Mouse (Mus musculus): ENCODE measurements around the gene Tmem238. TPM values are rescaled to one million over a fixed set of nuclear protein-coding genes. Genes with fewer than 3 reads are reported as not detected.
A peak's percentile ranks its signal among the peaks of the same experiment; 100 is the strongest.
"Not testable (repeated sequence)": the region's sequence is repeated elsewhere in the genome, so short reads cannot be mapped to it uniquely, and the experiment has no call there.

Gene Tmem238
- polyA plus RNA-seq, 1 experiment = 22.9 TPM

DNA sequence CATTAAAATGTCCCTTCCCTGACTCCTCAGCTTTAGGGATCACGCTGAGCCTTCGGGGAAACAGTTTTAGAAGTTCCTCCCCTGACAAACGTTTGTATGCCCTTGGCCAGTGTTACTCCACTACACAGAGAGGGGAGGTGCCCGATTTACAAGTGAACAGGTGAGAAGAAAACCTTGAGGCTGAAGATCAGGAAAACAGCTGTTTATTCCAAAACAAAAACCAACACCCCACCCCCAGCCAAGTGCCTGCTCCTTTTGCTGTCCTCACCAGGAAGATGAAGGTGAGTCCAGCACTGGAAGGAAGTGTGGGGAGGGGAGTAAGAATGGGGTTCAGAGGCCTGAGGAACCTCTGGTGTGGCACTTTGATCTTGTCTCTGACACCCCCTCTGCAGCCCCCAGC lies 35.9 kb upstream of the Tmem238 start:
- no peak overlapping the region for H3K4me3 ChIP-seq (ENCODE audit: insufficient read depth, poor library complexity, severe bottlenecking)
- TF ChIP-seq FOSL1 (IDR thresholded peaks at IDR 0.05; ENCODE audit: insufficient read depth, low read length, poor library complexity, severe bottlenecking) (no peak), CEBPB (IDR thresholded peaks at IDR 0.05; ENCODE audit: low read depth) (no peak), USF1 (IDR thresholded peaks at IDR 0.05; ENCODE audit: low read depth) (no peak), MAX (IDR thresholded peaks at IDR 0.05) (no peak), MYOG (IDR thresholded peaks at IDR 0.05; ENCODE audit: control insufficient read depth, extremely low read depth, insufficient read length) (no peak), CTCF (IDR thresholded peaks at IDR 0.05; ENCODE audit: control insufficient read depth, insufficient read depth, insufficient read length) (no peak), MYOD1 (IDR thresholded peaks at IDR 0.05; ENCODE audit: control insufficient read depth, insufficient read length, low read depth) (no peak)
- H3K27me3 ChIP-seq (ENCODE audit: control insufficient read depth, insufficient read depth, insufficient read length) = peaks cover 11% of the 10 kb centered on the region
- no peaks in the 10 kb centered on the region for H3K79me3 ChIP-seq (ENCODE audit: low read depth)
- H3ac ChIP-seq (ENCODE audit: control insufficient read depth, insufficient read length, low read depth) = no peak overlapping the region
- no peaks in the 10 kb centered on the region for H3K36me3 ChIP-seq (ENCODE audit: control insufficient read depth, insufficient read depth)
- no peaks in the 10 kb centered on the region for H3K79me2 ChIP-seq (ENCODE audit: control insufficient read depth, insufficient read depth)

DNA sequence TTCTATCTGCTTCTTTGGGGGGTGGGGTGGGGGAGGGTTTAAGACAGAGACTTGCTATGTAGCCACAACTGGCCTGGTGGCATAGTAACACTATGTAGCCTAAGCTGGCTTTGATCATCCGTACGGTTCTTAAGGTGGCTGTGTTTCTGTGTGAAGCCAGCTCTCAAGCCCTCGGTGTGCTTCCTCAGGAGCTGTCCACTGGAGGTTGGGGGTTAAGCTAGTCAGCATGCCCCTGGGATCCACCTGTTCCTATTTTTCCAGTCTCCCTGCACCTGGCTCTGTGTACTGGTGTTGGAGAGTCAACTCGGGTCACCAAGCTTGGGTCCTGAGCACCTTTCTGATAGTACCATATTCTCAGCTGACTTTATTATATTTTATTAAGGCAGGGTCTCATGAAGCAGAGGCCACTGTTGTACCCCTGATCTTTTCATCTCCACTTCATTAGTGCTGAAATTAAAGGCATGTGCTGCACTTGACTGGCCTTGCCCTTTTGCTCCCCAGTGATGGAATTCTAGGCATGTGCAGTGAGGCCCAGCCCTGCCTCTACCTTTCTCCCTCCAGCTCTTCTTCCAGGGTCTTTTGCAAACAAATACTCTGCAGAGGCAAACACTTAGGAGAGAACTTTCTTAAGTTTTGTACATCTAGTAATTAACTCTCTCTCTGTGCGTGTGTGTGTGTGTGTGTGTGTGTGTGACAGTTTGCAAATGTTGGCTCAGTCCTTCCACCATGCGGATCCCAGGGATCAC lies 32.9 kb upstream of the Tmem238 start:
- H3ac ChIP-seq (ENCODE audit: control insufficient read depth, insufficient read length, low read depth) = no peak overlapping the region
- H3K4me3 ChIP-seq (ENCODE audit: insufficient read depth, poor library complexity, severe bottlenecking) = no peak overlapping the region
- no peaks in the 10 kb centered on the region for H3K79me2 ChIP-seq (ENCODE audit: control insufficient read depth, insufficient read depth)
- H3K79me3 ChIP-seq (ENCODE audit: low read depth) = no peaks in the 10 kb centered on the region
- TF ChIP-seq MYOG (IDR thresholded peaks at IDR 0.05; ENCODE audit: control insufficient read depth, extremely low read depth, insufficient read length) (no peak), CTCF (IDR thresholded peaks at IDR 0.05; ENCODE audit: control insufficient read depth, insufficient read depth, insufficient read length) (no peak), MYOD1 (IDR thresholded peaks at IDR 0.05; ENCODE audit: control insufficient read depth, insufficient read length, low read depth) (no peak), MAX (IDR thresholded peaks at IDR 0.05) (no peak), CEBPB (IDR thresholded peaks at IDR 0.05; ENCODE audit: low read depth) (no peak), USF1 (IDR thresholded peaks at IDR 0.05; ENCODE audit: low read depth) (no peak), FOSL1 (IDR thresholded peaks at IDR 0.05; ENCODE audit: insufficient read depth, low read length, poor library complexity, severe bottlenecking) (no peak)
- H3K27me3 ChIP-seq (ENCODE audit: control insufficient read depth, insufficient read depth, insufficient read length) = peaks cover 11% of the 10 kb centered on the region
- no peaks in the 10 kb centered on the region for H3K36me3 ChIP-seq (ENCODE audit: control insufficient read depth, insufficient read depth)

DNA sequence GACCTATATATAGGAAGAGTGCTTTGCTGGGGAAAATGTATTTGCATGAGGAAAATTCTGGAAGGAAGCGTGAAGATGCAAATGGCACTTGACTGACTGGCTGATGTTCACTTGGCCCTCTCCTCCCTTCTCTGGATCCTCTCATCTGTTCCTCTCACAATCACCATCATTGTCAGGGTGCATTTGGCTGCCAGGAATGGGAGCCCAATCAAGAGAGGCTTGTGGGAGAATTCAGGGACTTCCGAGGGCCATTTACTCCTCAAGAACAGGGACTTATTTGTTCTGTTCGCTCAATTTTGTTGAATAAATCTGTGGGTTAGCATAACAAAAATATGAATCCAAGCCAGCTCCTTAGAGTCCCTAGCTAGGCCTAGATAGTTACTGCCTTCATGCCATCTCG lies 32.2 kb upstream of the Tmem238 start:
- no peak for TF ChIP-seq MAX (IDR thresholded peaks at IDR 0.05)
- no peak for TF ChIP-seq FOSL1 (IDR thresholded peaks at IDR 0.05; ENCODE audit: insufficient read depth, low read length, poor library complexity, severe bottlenecking)
- no peak for TF ChIP-seq CEBPB (IDR thresholded peaks at IDR 0.05; ENCODE audit: low read depth)
- TF ChIP-seq MYOD1 (IDR thresholded peaks at IDR 0.05; ENCODE audit: control insufficient read depth, insufficient read length, low read depth) = no peak
- TF ChIP-seq CTCF (IDR thresholded peaks at IDR 0.05; ENCODE audit: control insufficient read depth, insufficient read depth, insufficient read length) = no peak
- TF ChIP-seq MYOG (IDR thresholded peaks at IDR 0.05; ENCODE audit: control insufficient read depth, extremely low read depth, insufficient read length) = no peak
- no peak for TF ChIP-seq USF1 (IDR thresholded peaks at IDR 0.05; ENCODE audit: low read depth)
- peaks cover 8% of the 10 kb centered on the region for H3K27me3 ChIP-seq (ENCODE audit: control insufficient read depth, insufficient read depth, insufficient read length)
- no peaks in the 10 kb centered on the region for H3K79me2 ChIP-seq (ENCODE audit: control insufficient read depth, insufficient read depth)
- no peak overlapping the region for H3ac ChIP-seq (ENCODE audit: control insufficient read depth, insufficient read length, low read depth)
- H3K79me3 ChIP-seq (ENCODE audit: low read depth) = no peaks in the 10 kb centered on the region
- no peaks in the 10 kb centered on the region for H3K36me3 ChIP-seq (ENCODE audit: control insufficient read depth, insufficient read depth)
- H3K4me3 ChIP-seq (ENCODE audit: insufficient read depth, poor library complexity, severe bottlenecking) = no peak overlapping the region

DNA sequence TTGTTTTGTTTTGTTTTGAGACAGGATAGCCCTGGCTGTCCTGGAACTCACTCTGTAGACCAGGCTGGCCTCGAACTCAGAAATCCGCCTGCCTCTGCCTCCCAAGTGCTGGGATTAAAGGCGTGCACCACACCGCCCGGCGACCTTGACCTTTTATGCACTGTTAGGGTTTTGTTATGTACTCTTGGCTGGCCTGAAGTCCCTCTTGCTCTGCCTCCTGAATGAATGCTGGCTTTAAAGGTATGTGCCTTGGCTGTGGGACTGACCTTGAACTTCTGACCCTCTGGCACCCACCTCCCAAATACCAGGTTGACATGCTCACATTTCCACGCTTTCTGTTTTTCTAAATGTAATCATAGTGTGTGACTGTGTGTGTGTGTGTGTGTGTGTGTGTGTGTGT lies 31.5 kb upstream of the Tmem238 start:
- H3K79me3 ChIP-seq (ENCODE audit: low read depth); H3K79me2 ChIP-seq (ENCODE audit: control insufficient read depth, insufficient read depth); H3K27me3 ChIP-seq (ENCODE audit: control insufficient read depth, insufficient read depth, insufficient read length); H3ac ChIP-seq (ENCODE audit: control insufficient read depth, insufficient read length, low read depth); H3K4me3 ChIP-seq (ENCODE audit: insufficient read depth, poor library complexity, severe bottlenecking); H3K36me3 ChIP-seq (ENCODE audit: control insufficient read depth, insufficient read depth): not testable (repeated sequence)

DNA sequence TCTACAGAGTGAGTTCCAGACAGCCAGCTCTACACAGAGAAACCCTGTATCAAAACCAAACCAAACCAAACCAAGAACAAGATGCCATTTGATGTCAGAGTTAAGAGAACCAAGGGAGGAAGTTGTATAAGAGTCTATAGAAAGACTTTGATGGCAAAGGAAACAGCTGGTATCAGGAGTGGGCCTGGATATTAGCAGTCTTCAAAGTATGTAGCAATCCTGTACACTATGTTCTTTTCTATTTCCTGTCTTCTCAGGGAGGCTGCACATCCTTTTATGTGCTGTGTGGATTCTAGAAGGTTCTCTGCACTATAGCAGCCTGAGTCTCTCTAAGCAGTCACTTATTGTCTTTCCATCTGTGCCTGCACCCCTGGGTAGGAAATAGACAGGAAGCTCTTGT lies 27.1 kb upstream of the Tmem238 start:
- Histone ChIP-seq H3K36me3 (ENCODE audit: control insufficient read depth, insufficient read depth) (no peaks in the 10 kb centered on the region), H3K27me3 (ENCODE audit: control insufficient read depth, insufficient read depth, insufficient read length) (peaks cover 4% of the 10 kb centered on the region), H3ac (ENCODE audit: control insufficient read depth, insufficient read length, low read depth) (no peak overlapping the region), H3K79me3 (ENCODE audit: low read depth) (peaks cover 4% of the 10 kb centered on the region), H3K4me3 (ENCODE audit: insufficient read depth, poor library complexity, severe bottlenecking) (no peak overlapping the region), H3K79me2 (ENCODE audit: control insufficient read depth, insufficient read depth) (peaks cover 6% of the 10 kb centered on the region)
- no peak for TF ChIP-seq USF1 (IDR thresholded peaks at IDR 0.05; ENCODE audit: low read depth)

DNA sequence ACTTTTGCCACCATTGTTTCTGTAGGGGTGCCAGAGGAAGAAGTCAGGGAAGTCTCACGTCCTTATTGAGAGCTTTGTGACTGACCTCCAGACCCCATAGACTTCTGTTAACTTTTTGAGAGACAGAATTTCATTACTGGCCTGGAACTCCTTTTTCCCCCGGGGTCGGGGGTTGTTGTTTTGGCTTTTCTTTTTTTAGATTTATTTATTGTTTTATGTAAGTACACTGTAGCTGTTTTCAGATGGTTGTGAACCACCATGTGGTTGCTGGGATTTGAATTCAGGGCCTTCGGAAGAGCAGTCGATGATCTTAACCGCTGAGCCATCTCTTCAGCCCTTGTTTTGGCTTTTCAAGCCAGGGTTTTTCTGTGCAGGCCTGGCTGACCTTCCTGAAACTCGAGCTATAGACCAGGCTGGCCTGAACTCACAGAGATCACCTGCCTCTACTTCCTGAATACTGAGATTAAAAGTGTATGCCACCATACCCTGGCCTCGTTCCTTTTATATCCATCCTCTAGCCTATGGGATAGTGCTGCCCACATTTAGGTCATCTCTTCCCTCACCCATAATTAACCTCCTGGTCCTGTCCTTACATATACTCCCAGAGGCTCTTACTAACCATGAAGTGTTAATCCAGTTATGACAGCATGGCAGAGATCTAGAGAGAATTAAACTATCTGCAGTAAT lies 23.8 kb upstream of the Tmem238 start:
- TF ChIP-seq CTCF (IDR thresholded peaks at IDR 0.05; ENCODE audit: control insufficient read depth, insufficient read depth, insufficient read length) = no peak
- no peak for TF ChIP-seq FOSL1 (IDR thresholded peaks at IDR 0.05; ENCODE audit: insufficient read depth, low read length, poor library complexity, severe bottlenecking)
- TF ChIP-seq MAX (IDR thresholded peaks at IDR 0.05) = no peak
- TF ChIP-seq CEBPB (IDR thresholded peaks at IDR 0.05; ENCODE audit: low read depth) = no peak
- TF ChIP-seq MYOG (IDR thresholded peaks at IDR 0.05; ENCODE audit: control insufficient read depth, extremely low read depth, insufficient read length) = no peak
- TF ChIP-seq USF1 (IDR thresholded peaks at IDR 0.05; ENCODE audit: low read depth) = no peak
- no peak for TF ChIP-seq MYOD1 (IDR thresholded peaks at IDR 0.05; ENCODE audit: control insufficient read depth, insufficient read length, low read depth)
- Histone ChIP-seq H3K79me2 (ENCODE audit: control insufficient read depth, insufficient read depth) (peaks cover 39% of the 10 kb centered on the region), H3K79me3 (ENCODE audit: low read depth) (peaks cover 35% of the 10 kb centered on the region), H3K36me3 (ENCODE audit: control insufficient read depth, insufficient read depth) (peaks cover 31% of the 10 kb centered on the region), H3K27me3 (ENCODE audit: control insufficient read depth, insufficient read depth, insufficient read length) (no peaks in the 10 kb centered on the region), H3K4me3 (ENCODE audit: insufficient read depth, poor library complexity, severe bottlenecking) (peak overlapping the region; percentile 40), H3ac (ENCODE audit: control insufficient read depth, insufficient read length, low read depth) (peak overlapping the region; percentile 47)

Data from C2C12 (cell line).